Mouse (Mus musculus) olfactory bulb, adult 2 months (tissue): ENCODE data around the gene Dmpk. TPM values are rescaled to one million over a fixed set of nuclear protein-coding genes. Genes with fewer than 3 reads are reported as not detected.

Experiments
- H3K27ac ChIP-seq: fragments of 200-500 bp; 2 replicates; pipeline ENCODE4 v1.5.1; 2012; ENCODE audit warnings: low read depth, low read length; ENCODE audit not compliant: insufficient read depth
- H3K4me1 ChIP-seq: fragments of 200-500 bp; 2 replicates; pipeline ENCODE4 v1.6.1; 2012; ENCODE audit warnings: low read length; ENCODE audit not compliant: control insufficient read depth, insufficient read depth
- H3K4me3 ChIP-seq: fragments of 200-500 bp; 2 replicates; pipeline ENCODE4 v1.5.1; 2012; ENCODE audit warnings: mild to moderate bottlenecking, low read depth, low read length, moderate library complexity; ENCODE audit not compliant: insufficient read depth
- CTCF ChIP-seq: fragments of 200-500 bp; IDR thresholded peaks from 2 replicates; pipeline ENCODE4 v1.5.1; 2012; ENCODE audit warnings: low read depth, mild to moderate bottlenecking, low read length, moderate library complexity; ENCODE audit not compliant: insufficient read depth
- POLR2A ChIP-seq: fragments of 200-500 bp; IDR thresholded peaks from 2 replicates; pipeline ENCODE4 v1.6.1; 2012; ENCODE audit warnings: mild to moderate bottlenecking, low read depth, low read length, moderate library complexity; ENCODE audit not compliant: insufficient read depth
- WGBS: fragments of 180-500 bp; shearing (Covaris S2); methylation state at CpG from one replicate; pipeline ENCODE4 v1.1.7; 2018; 5-methylcytosine and 5-hydroxymethylcytosine counted together
- polyA plus RNA-seq: library from polyadenylated mRNA; stranded (reverse); fragments of >200 nt; gene quantifications from 2 replicates; pipeline ENCODE4 v1.2.4, GENCODE M21; 2012; ENCODE audit warnings: low replicate concordance; ENCODE audit not compliant: missing spikeins, insufficient read depth, insufficient read length

Dmpk gene
- polyA plus RNA-seq, 1 experiment, result not detected

GRCm38 (mm10) chr7:19091913-19092312, 8.3 kb downstream of the Dmpk start:
- H3K27ac ChIP-seq, result no peak overlapping the region
- 71% methylated on average over 17 of the region's 17 CpGs for WGBS
- no peak overlapping the region for H3K4me3 ChIP-seq
- TF ChIP-seq CTCF (no peak), POLR2A (no peak)
- peaks cover 36% of the 10 kb centered on the region for H3K4me1 ChIP-seq

- Histone ChIP-seq H3K4me3 (no peak overlapping the region), H3K27ac (no peak overlapping the region), H3K4me1 (peaks cover 36% of the 10 kb centered on the region)
- 24% methylated on average over 38 of the region's 38 CpGs for WGBS
- no peak for TF ChIP-seq POLR2A
- TF ChIP-seq CTCF, result no peak
These were observed 8.9 kb downstream of the Dmpk start for GRCm38 (mm10) chr7:19092381-19093173.

- H3K4me3 ChIP-seq, result peak overlapping the region; percentile 54
- peak overlapping the region; percentile 21; the same call in 1 of the 2 replicates for H3K27ac ChIP-seq
- 5% methylated on average over 15 of the region's 15 CpGs for WGBS
These were observed 9.5 kb downstream of the Dmpk start for GRCm38 (mm10) chr7:19093174-19093521.

GRCm38 (mm10) chr7:19093537-19094385, 10.1 kb downstream of the Dmpk start:
- H3K27ac ChIP-seq, result peak overlapping the region; percentile 27; the same call in 1 of the 2 replicates
- peak overlapping the region; percentile 54 for H3K4me3 ChIP-seq
- TF ChIP-seq CTCF, result no peak
- no peak for TF ChIP-seq POLR2A
- peaks cover 36% of the 10 kb centered on the region for H3K4me1 ChIP-seq
- WGBS, result under 1% methylated on average over 45 of the region's 45 CpGs

More at GRCm38 (mm10) chr7:19093174-19093521, 9.5 kb downstream of the Dmpk start:
- TF ChIP-seq CTCF (peak; percentile 82), POLR2A (no peak)
- peaks cover 36% of the 10 kb centered on the region for H3K4me1 ChIP-seq

- Histone ChIP-seq H3K4me1 (peaks cover 36% of the 10 kb centered on the region), H3K4me3 (peak within 1 kb of the TSS; percentile 54), H3K27ac (peak within 1 kb of the TSS; percentile 27; the same call in 1 of the 2 replicates)
- no peak for TF ChIP-seq POLR2A
- TF ChIP-seq CTCF, result no peak
- under 1% methylated on average over 15 of the region's 36 CpGs for WGBS
These were observed 10.8 kb downstream of the Dmpk start, which contains the start of gene Six5 for GRCm38 (mm10) chr7:19094471-19094825. Gene Six5, plus strand, starts transcription at chr7:19094594.

- Histone ChIP-seq H3K4me3 (peak overlapping the region; percentile 54), H3K4me1 (peaks cover 36% of the 10 kb centered on the region), H3K27ac (no peak overlapping the region)
- TF ChIP-seq CTCF (no peak), POLR2A (no peak)
- WGBS, result 1% methylated on average over 87 of the region's 87 CpGs
These were observed 11.4 kb downstream of the Dmpk start for GRCm38 (mm10) chr7:19094826-19095750.

GRCm38 (mm10) chr7:19095751-19096110, 12.1 kb downstream of the Dmpk start:
- Histone ChIP-seq H3K27ac (no peak overlapping the region), H3K4me1 (peaks cover 36% of the 10 kb centered on the region), H3K4me3 (no peak overlapping the region)
- no peak for TF ChIP-seq CTCF
- TF ChIP-seq POLR2A, result no peak
- 7% methylated on average over 19 of the region's 19 CpGs for WGBS

GRCm38 (mm10) chr7:19096421-19096976, 12.8 kb downstream of the Dmpk start:
- Histone ChIP-seq H3K4me1 (peaks cover 36% of the 10 kb centered on the region), H3K27ac (no peak overlapping the region), H3K4me3 (no peak overlapping the region)
- 73% methylated on average over 5 of the region's 5 CpGs for WGBS
- TF ChIP-seq POLR2A (no peak), CTCF (no peak)
